Mouse (Mus musculus) embryonic facial prominence, embryonic 15.5 days (tissue): ENCODE measurements around the gene Wapl. TPM values are rescaled to one million over a fixed set of nuclear protein-coding genes. Genes with fewer than 3 reads are reported as not detected.

ENCODE experiments used
- ATAC-seq: fragments of 200-750 bp; cut with Nextera tagmentation; 2 replicates; pipeline ENCODE4 v1.8.0; 2017; ENCODE audit warnings: low read depth, moderate TSS enrichment; ENCODE audit not compliant: insufficient number of reproducible peaks, low FRiP score, low TSS enrichment
- H3K27ac ChIP-seq: fragments of 300-500 bp; sonication (generic); replicated peaks from 2 replicates; pipeline ENCODE4 v1.5.1; 2015; ENCODE audit warnings: mild to moderate bottlenecking, inconsistent platforms
- H3K27me3 ChIP-seq: fragments of 300-500 bp; sonication (generic); 2 replicates; pipeline ENCODE4 v1.6.1; 2015; ENCODE audit warnings: inconsistent platforms
- H3K36me3 ChIP-seq: fragments of 300-500 bp; sonication (generic); 2 replicates; pipeline ENCODE4 v1.6.1; 2015; ENCODE audit warnings: mild to moderate bottlenecking, inconsistent platforms
- H3K4me1 ChIP-seq: fragments of 300-500 bp; sonication (generic); 2 replicates; pipeline ENCODE4 v1.6.1; 2015; ENCODE audit warnings: inconsistent platforms
- H3K4me2 ChIP-seq: fragments of 300-500 bp; sonication (generic); replicated peaks from 2 replicates; pipeline ENCODE4 v1.6.1; 2015; ENCODE audit warnings: mild to moderate bottlenecking, inconsistent platforms
- H3K4me3 ChIP-seq: fragments of 300-500 bp; sonication (generic); replicated peaks from 2 replicates; pipeline ENCODE4 v1.5.1; 2015; ENCODE audit warnings: mild to moderate bottlenecking, inconsistent platforms
- H3K9ac ChIP-seq: fragments of 300-500 bp; sonication (generic); 2 replicates; pipeline ENCODE4 v1.6.1; 2015; ENCODE audit warnings: inconsistent platforms
- H3K9me3 ChIP-seq: fragments of 300-500 bp; sonication (generic); replicated peaks from 2 replicates; pipeline ENCODE4 v1.6.1; 2016; ENCODE audit warnings: inconsistent platforms
- WGBS: fragments of 180-500 bp; shearing (Covaris S2); methylation state at CpG from one replicate; pipeline ENCODE4 v1.1.7; 2015; 5-methylcytosine and 5-hydroxymethylcytosine counted together
- polyA plus RNA-seq: library from polyadenylated mRNA; unstranded; fragments of >200 nt; fragmentation: Nextera tagmentation; extraction: Ambion mirVana; gene quantifications from 2 replicates; pipeline ENCODE4 v1.2.1, GENCODE M21; 2015

The Wapl gene
- polyA plus RNA-seq, 1 experiment from 2014 or later = 25.0 TPM

- ATAC-seq = no peak
- Histone ChIP-seq H3K4me2 (no peak overlapping the region), H3K9ac (no peak overlapping the region), H3K4me3 (no peak overlapping the region), H3K36me3 (no peaks in the 10 kb centered on the region), H3K9me3 (0 out of 2 replicates have a peak, but pooled peaks cover 4% of the 10 kb centered on the region), H3K4me1 (peaks cover 7% of the 10 kb centered on the region; the same call in 1 of the 2 replicates), H3K27me3 (0 out of 2 replicates have a peak, but pooled peaks cover 3% of the 10 kb centered on the region), H3K27ac (no peak overlapping the region)
- WGBS = 80% methylated on average over 6 of the region's 6 CpGs
These were observed 100.5 kb downstream of the Wapl start for GRCm38 (mm10) chr14:34774231-34774630.

- no peak for ATAC-seq
- H3K9me3 ChIP-seq = 0 out of 2 replicates have a peak, but pooled peaks cover 4% of the 10 kb centered on the region
- 83% methylated on average over 12 of the region's 12 CpGs for WGBS
- no peaks in the 10 kb centered on the region for H3K36me3 ChIP-seq
- 0 out of 2 replicates have a peak, but pooled peaks cover 3% of the 10 kb centered on the region for H3K27me3 ChIP-seq
- no peaks in the 10 kb centered on the region for H3K4me1 ChIP-seq
- no peak overlapping the region for H3K9ac ChIP-seq
- no peak overlapping the region for H3K27ac ChIP-seq
- no peak overlapping the region for H3K4me3 ChIP-seq
- no peak overlapping the region for H3K4me2 ChIP-seq
These were observed 103.1 kb downstream of the Wapl start for GRCm38 (mm10) chr14:34776719-34777385.

GRCm38 (mm10) chr14:34777810-34778209, 104.1 kb downstream of the Wapl start:
- WGBS = 19% methylated on average over 10 of the region's 10 CpGs
- no peak overlapping the region for H3K9ac ChIP-seq
- H3K4me1 ChIP-seq = no peaks in the 10 kb centered on the region
- no peak for ATAC-seq
- H3K4me2 ChIP-seq = no peak overlapping the region
- H3K36me3 ChIP-seq = no peaks in the 10 kb centered on the region
- 0 out of 2 replicates have a peak, but pooled peaks cover 4% of the 10 kb centered on the region for H3K9me3 ChIP-seq
- H3K4me3 ChIP-seq = no peak overlapping the region
- H3K27me3 ChIP-seq = 0 out of 2 replicates have a peak, but pooled peaks cover 3% of the 10 kb centered on the region
- no peak overlapping the region for H3K27ac ChIP-seq

GRCm38 (mm10) chr14:34778760-34779159, 105.0 kb downstream of the Wapl start:
- 0 out of 2 replicates have a peak, but pooled peaks cover 3% of the 10 kb centered on the region for H3K27me3 ChIP-seq
- H3K27ac ChIP-seq = no peak overlapping the region
- no peak overlapping the region for H3K4me2 ChIP-seq
- H3K9ac ChIP-seq = no peak overlapping the region
- H3K4me3 ChIP-seq = no peak overlapping the region
- 0 out of 2 replicates have a peak, but pooled peaks cover 4% of the 10 kb centered on the region for H3K9me3 ChIP-seq
- no peak for ATAC-seq
- no peaks in the 10 kb centered on the region for H3K36me3 ChIP-seq
- WGBS = 87% methylated on average over 7 of the region's 7 CpGs
- H3K4me1 ChIP-seq = no peaks in the 10 kb centered on the region

- Histone ChIP-seq H3K9me3 (no peaks in the 10 kb centered on the region), H3K4me2 (no peak overlapping the region), H3K4me3 (no peak overlapping the region), H3K4me1 (no peaks in the 10 kb centered on the region), H3K27ac (no peak overlapping the region), H3K9ac (no peak overlapping the region), H3K36me3 (no peaks in the 10 kb centered on the region), H3K27me3 (no peaks in the 10 kb centered on the region)
- 62% methylated on average over 1 of the region's 1 CpGs for WGBS
- ATAC-seq = no peak
These were observed 119.8 kb downstream of the Wapl start for GRCm38 (mm10) chr14:34793406-34794037.

Other genes with a start within 250 kb of the Wapl start
- gene Bmpr1a, start 170.6 kb upstream of the Wapl start, polyA plus RNA-seq = 51.0 and 54.2 TPM in 2 replicates
- gene 9230112D13Rik, start 151.1 kb upstream of the Wapl start, polyA plus RNA-seq = not detected in 2 replicates
- gene Ldb3, start 85.2 kb upstream of the Wapl start, polyA plus RNA-seq = 25.9 and 33.6 TPM in 2 replicates
- gene Opn4, start 73.8 kb upstream of the Wapl start, polyA plus RNA-seq = 0.45 and 0.46 TPM in 2 replicates
- 1.4 and 1.5 TPM in 2 replicates for gene Grid1, start 146.2 kb downstream of the Wapl start, polyA plus RNA-seq